Mouse (Mus musculus) inflammation-experienced regulatory T-cells, adult 6 months (primary cell): ENCODE measurements around the gene Rap1b. TPM values are rescaled to one million over a fixed set of nuclear protein-coding genes. Genes with fewer than 3 reads are reported as not detected.
"Not testable (repeated sequence)": the region's sequence is repeated elsewhere in the genome, so short reads cannot be mapped to it uniquely, and the experiment has no call there.

Experiments used
- ATAC-seq: one replicate; pipeline ENCODE4 v1.8.0; 2017
- polyA plus RNA-seq, 3 experiments: library from polyadenylated mRNA; unstranded; fragments of 100-300 nt; shearing (Covaris generic); gene quantifications; one replicate each; pipeline ENCODE4 v1.2.1; 2017

Gene Rap1b
- 100 to 1,000 TPM in 1 of 3 experiments, 10 to 100 TPM in 2; 60.4 to 128 (median 82.5) TPM for polyA plus RNA-seq

DNA sequence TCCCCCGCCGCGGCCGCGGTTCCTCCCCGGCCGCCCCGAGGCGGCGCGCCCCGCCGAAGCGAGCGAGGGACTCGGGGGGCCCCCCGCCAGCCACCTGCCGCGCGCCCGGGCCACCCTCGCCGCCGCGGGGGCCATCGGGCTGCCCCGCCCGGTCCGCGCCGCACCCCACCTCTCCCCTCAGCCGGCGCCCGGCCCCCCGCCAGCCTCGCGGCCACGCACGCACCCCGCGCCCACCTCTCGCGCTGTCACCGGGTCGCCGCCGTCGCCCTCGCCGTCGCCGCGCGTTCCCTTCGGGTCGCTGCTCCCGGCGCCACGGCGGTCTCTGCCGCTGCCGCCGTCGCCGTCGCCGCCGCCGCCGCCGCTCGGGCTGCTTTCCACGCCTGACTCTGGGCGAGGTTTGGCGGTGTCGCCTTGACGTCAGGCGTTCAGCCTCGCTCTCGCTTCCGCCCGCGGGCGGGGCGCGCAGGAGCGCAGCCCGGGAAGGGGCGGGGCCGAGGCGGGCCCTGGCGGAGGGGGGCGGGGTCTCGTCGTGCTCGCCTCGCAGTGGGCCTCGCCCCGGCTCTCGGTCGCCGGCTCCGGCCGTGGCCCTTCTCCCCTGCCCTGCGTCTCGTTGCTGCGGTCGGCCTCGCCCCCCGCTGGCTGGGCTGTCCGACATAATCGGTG lies at the start of gene Rap1b:
TSS of gene Rap1b (minus strand) at position 439 of the 663 bp plus-strand sequence.
- ATAC-seq, result peak; percentile 63

DNA sequence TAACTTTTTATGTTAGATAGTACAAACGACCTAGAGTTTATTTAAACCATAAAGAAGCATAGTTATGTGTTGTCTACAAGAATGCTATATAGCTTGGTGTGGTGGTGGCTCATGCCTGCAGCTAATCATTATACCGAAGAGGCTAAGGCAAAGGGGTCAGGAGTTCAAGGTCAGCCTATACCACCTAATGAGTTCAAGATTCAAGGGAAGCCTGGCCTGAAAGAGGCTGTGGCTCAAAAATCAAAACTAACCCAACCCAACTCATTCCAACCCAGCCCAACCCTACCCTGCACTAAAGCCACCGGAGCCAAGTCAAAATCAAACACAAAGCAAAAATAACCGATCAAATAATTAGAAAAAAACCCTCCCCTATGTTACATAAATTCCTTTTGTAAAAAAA lies 49.4 kb upstream of the Rap1b start:
- ATAC-seq, result no peak

DNA sequence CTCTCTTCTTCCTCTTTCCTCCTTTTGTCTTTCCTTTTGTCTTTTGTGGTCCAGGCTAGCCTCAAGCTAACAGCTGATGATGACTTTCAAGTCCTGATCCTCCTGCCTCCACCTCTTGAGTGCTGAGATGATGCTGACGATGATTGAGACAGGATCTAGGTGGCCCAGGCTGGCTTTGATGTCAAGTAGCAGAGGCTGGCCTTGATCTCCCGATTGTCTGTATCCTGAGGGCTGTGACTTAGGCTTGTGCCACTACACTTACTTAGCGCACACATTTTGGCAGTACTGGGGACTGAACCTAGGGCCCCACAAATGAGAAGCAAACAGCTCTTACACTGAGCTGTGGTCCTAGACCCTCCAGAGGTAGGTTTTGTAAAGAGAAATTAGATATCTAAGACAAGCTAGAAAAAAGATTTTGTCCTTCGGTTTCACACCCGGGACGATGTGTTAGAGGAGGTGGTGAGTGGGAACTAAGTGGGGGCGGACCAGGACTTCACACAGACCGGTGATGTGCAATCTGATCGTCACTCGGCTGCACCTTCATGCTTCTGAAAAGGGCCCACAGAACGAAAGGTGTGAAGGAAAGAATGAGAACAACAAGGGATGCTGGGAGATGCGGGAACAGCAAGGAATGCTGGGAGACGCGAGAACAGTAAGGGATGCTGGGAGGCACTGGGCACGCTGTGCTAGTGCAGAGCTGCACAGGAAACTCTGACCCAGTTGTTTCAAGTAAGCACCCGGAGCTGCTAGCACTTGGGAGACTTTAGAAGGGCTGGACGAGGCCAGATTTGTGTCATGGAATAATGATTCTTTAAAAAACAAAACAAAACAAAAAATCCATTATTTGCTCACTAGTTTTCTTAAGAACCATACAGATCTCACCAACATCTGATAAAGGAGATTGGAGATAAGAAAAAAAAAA lies 48.5 kb upstream of the Rap1b start:
- peak; percentile 44 for ATAC-seq

DNA sequence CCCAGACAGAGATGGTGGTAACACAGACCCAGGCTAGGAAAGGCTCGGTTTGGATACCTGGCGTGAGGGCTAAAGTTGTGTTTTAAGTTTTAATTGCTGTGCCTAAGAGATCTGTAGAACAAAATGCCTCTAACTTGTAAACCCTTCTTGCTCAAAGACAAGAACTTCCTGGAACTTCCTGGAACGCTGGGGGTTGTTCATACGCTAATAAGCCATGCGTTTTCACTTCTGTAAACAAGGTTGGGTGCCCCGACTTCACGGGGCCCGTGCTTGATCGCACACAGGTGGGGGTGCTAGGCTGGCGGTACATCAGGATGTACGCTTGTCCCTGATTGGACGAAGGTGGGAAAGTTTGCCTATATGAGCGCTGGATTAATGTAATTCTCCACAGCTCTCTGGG lies 47.3 kb upstream of the Rap1b start:
- ATAC-seq, result not testable (repeated sequence)

DNA sequence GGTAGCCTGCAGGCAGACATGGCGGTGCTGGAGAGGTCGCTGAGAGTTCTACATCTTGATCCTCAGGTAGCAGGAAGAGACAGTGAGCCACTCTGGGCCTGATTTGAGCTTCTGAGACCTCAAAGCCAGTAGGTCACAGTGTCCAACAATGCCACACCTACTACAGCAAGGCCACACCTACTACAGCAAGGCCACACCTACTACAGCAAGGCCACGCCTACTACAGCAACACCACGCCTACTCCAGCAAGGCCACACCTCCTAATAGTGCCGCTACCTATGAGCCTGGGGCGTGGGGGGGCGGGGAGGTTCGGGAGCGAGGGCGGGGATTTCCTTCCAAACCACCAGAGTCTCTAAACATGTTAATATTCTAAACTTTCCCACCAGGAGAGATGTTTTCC lies 45.5 kb upstream of the Rap1b start:
- no peak for ATAC-seq

DNA sequence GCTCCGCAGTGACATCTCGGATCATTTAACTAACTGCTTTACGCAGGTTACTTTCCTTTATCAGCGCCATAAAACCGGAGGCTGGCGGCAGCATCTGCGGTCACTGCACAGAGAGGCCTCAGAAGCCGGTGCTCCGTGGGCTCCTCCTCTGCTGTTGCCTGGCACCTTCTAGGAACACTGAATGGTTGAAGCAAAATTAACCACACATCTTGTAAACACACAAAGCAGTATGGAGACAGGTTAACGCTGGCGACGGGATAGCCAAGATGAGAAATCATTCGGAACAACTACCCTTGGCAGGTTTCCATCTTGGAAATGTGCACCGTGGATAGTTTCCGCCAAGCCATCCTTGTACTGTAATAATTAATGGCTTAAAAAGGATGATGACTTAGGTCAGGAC lies 43.0 kb upstream of the Rap1b start:
- ATAC-seq, result no peak

DNA sequence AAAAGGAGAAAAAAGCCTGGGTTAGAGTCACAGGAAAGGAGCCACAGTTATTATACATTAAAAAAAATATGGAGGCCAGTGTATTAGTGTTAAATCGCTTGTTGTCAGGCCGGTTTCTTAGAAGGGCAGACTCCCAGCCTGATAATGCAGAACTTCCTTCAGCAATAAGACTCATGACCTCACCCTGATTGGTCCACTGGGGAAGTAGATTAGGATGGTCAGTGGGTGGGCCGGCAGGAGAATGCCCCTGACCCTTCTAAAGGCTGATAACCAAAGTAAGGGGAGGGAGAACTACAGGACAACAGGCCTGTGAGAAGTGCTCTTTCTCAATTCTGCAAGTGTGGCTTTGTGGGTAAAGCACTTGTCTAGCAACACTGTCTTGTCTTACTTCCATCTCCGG lies 39.5 kb upstream of the Rap1b start:
- no peak for ATAC-seq

DNA sequence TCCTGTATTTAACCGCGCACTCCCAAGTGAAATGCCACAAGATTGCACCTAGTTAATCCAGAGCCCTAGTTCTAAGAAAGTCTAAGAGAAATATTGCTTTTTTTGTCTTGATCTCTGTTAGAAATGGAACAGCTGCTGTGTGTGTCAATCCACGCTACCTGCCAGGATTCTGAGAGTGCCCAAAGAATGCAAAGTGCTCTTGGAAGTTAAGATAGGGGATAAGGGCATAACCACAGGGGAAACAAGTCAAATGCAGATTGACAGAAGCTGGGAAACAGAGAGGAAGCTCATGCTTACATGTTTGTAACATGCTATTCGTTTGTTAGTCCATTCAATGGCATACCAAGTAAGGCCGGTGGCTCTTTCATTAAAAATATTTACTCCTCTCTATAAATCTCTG lies 38.9 kb upstream of the Rap1b start:
- ATAC-seq, result no peak

DNA sequence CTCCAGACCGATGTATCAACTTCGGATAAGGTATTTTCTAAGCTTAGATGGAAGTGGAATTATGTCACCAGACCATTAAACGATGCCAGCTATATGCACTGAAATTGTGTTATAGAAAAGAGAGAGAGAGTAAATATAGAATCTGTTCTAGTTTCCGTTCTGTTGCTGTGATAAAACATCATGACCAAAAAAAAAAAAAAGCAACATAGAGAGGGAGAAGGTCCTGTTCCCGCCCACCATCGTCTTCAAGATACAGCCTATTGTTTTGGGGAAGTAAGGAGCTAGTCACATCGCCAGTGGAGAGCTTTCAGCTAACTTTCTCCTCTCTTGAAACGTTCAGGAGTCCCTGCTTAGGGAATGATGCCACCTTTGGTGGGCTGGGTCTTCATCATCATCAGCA lies 37.6 kb upstream of the Rap1b start:
- ATAC-seq, result no peak

DNA sequence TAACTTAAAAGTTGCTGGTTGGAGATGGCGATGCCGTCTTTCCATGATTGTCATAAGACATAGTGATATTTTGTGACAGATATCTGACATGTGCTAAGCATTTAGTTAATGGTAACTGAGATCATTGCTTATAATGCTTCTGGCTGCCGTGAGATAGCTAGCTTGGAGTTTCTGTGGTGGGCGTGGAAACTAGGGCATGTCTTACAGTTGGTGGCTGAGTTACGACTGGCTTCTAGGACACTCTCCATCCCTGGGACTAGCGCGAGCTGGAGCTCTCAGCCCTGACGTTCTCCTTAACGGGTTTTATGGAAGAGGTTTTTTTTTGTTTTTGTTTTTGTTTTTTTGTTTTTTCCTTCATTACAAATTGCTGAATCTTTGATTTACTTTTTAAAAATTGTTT lies 32.8 kb upstream of the Rap1b start:
- no peak for ATAC-seq

DNA sequence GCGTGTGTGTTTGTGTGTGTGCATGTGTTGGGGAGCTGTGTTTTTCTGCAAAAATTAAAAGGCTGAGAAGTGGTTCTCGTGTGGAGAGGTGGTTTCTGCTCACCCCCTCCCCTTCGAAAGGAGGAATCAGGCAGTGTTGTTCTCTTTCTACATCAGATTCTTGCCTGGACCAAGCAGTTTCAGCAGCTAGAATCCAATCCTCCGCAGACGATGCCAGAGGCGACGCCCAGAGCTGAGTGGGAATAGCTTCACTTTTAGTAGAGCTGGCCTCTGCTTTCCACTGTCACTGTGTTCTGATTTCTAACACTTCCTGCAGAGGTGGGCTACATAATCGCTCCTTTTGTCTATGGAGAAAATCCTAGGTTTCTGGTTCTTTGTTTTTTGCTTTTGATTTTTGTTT lies 31.0 kb upstream of the Rap1b start:
- ATAC-seq, result no peak

DNA sequence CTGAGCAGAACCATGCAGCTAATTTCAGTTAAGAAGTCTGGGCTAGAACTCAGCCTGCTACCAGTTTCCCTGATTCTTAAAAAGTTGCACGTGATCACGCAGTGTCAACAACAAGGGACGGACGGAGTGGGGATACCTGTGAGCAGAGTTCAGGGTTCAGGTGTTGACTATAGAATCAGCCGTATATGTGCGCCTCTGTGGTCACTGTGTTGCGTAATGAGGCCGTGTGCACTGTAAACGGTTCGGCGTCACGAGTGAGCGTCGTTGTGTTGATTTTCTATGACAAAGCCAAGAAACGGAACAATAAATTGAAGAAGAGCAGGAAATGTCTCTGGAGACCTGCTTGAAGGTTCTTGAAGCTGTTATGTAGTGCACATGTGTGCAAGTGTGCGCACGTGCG lies 30.6 kb upstream of the Rap1b start:
- ATAC-seq, result no peak

DNA sequence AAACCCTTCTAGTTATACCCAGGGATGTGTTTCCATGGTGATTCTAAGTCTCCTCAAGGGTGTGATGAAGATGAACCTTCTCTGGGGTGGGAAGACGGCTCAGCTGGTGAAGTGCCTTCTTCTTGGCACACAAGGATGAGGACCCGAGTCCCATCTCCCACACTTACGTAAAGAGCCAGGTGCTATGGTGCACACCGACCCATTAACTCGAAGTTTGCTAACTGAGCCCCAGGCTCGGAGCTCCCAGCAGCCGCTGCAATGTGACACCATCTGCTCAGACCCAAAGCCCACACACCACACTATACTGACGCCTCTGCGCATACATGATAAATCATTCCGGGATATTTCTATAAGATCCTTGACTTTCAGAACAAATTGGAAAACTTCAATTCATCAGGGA lies 29.1 kb upstream of the Rap1b start:
- ATAC-seq, result no peak

DNA sequence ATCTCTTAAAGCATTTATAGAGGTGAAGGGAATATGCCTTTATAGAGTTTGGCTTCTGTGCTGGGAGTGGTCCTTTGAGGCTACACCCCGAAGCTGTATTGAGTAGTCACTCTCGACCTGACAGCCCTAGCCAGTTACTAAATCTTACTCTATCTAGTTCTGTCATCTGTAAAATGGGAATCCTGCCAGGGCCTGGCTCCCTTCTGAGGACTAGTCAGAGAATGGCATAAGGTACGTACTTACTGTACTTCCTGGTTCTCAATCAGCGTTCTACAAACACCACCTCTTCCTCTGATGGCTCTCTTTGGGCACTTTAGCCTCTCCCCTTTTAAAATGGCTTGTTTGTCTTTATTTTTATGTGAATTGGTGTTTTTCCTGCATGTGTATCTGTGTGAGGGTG lies 28.1 kb upstream of the Rap1b start:
- ATAC-seq, result peak; percentile 69

DNA sequence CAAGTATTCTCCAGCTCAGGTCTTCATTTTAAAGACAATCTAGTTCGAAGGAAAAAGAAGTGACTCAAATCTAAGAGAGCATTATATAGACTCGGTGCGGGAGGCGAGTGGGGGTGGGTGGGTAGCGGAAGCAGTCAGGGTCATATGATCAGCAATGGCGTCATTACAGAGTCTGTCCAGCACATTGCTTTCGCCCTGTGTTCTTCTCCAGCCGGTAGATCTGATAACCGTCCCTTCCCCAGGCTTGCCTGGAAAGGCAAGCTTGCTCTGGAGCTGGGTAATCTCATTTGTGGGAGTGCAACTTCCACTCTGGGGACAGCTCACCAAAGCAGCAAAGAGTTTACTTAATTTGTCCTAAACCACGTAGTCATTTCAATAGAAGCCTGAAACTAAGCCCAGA lies 26.6 kb upstream of the Rap1b start:
- ATAC-seq, result no peak

DNA sequence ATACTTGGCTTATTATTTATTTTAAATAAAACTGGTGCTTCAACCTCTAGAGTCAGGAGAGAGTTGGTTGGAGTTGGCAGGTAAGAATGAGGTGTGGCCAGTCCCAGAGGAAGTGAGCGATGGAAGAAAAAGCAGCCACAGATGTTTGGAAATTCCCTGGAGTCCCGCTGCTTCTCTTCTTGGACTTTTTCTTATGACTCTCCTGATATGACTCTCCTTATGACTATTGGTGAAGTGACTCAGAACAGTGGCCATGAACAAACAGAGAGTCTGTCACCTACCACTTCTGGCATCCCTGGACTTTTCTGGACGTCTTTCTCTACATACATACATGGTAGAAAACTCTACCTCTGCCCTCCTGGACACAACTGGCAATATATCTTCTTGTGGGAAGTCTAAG lies 21.5 kb upstream of the Rap1b start:
- no peak for ATAC-seq

DNA sequence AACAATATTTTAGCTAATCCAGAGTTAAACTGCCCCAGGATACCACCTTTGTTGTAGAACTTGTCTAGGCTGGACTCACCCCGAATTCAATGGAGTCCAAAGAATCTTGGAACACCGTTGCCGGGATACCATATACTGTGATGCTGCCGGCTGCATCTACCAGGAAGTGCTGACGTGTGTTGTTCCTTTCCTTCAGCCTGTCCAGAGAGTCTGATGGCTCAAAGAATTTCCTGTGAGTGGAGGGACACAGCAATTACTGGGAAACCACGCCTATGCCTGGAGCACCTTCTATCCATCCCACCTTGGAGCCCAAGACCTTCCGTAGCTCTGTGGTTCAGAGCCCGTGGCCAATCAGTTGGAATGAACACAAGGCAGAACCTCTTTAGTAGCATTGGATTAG lies 20.8 kb upstream of the Rap1b start:
- ATAC-seq, result no peak

DNA sequence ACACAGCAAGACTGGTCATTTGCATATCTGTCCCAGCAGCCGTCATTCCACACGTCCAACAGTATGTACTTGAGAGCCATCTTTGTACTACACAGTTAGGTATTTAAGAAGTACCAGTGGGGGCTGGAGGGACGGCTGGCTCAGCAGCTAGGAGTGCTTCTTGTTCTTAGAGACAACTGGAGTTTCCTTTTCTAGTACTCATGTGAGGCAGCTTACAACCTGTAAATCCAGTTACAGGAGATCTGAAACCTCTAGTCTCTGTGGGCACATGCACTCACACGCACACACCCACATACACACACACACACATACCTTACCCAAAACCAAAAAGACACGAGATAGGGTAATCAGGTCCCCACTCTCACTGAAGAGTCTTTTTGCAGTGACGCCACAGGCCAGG lies 18.9 kb upstream of the Rap1b start:
- peak; percentile 47 for ATAC-seq

DNA sequence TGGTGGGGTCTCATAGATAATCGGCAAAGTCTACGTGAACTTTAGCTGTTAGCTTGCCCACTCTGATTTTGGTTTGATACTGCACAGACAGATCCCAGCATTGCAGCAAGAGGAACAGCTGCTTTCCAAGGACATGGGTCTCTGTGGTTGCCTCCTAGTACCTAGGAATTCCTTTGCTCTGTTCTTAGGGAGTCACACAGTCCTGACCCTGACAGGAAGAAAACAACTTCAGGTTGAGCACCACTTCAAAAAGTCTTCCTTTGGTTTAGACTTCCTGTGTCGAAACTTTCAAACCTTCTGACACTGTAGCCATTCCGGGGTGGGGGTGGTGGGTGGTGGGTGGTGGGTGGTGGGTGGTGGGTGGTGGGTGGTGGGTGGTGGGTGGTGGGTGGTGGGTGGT lies 18.4 kb upstream of the Rap1b start:
- peak; percentile 52 for ATAC-seq

DNA sequence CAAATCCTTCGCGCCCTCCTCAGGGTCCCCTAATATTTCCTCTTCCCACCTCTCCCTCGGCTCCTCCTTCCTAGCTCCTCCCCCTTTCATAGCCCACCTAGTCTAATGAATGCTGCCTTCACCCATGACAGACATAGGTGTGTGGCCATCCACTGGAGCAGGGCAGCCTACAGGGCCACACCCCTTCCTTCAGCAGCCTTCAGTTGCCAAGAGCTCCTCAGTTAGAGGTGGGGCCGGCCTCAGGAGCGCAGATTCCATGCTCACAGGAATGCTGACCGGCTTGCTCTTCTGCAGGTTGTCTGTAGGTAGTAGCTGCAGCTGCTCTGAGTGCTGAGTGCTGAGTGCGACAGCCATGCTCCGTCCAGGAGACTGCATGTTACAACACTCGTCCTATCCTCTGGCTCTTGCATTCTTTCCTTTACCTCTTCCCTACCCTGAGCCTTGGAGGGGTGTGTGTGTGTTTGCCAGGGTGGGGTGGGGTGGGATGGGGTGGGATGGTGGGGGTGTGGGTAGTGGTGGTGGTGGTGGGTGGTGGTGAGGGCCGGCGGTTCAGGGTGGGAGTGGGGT lies 16.3 kb upstream of the Rap1b start:
- no peak for ATAC-seq

DNA sequence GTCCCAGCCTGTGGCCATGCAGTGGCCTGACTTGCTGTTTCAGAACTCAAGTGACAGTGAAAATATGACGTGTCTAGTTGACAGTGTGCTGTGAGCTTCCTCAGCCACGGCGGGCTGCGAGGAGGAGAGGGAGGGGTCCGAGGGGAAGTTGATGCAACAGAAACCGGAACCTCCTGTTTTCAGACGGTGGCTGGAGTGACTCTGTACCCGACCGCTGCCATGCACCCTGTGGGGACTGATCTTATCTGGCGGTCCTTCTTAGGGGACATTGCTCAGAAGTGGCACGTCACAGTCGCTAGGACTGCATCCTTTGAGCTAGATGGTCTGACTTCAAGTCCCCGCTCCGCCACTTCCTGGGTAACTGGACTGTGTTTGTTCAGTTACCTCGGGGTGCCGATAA lies 15.1 kb upstream of the Rap1b start:
- peak; percentile 66 for ATAC-seq

DNA sequence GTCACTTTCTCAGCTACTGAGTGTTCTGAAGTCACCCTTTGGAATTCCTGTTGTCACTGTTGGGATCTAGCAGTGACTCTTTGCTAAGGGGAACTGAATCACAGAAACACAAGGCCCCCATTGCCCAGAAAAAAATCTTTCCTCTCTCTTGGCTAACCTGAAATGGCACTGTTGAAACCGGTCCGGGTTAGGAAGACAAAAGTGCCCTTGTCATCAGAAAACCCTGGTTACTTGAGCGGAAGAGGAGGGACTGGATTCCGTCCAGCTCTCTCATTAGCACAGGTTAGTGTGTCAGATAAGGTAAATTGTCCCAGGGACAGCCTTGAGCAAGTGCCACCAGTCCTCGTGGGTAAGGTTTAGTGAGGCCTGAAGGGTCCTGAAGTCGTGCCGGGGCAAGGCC lies 14.5 kb upstream of the Rap1b start:
- ATAC-seq, result no peak

DNA sequence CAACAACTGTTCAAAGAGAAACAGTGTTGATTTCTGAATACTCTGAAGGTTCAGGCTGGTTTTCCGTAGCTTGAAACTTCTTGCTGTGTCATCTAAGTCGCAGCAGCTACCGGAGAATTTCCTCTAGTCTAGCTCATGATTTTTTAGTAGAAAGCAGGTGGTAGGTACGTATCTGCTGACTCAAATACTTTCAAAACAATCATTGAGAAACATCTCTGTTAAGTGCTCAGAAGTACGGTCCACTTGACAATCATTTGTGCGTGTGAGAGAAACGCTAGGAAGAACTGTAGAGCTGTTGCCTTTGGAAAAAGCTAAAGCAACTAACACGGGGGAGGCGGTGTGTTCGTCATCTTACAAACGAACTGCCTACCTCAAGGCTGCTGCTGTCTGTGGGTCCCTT lies 14.0 kb upstream of the Rap1b start:
- no peak for ATAC-seq

DNA sequence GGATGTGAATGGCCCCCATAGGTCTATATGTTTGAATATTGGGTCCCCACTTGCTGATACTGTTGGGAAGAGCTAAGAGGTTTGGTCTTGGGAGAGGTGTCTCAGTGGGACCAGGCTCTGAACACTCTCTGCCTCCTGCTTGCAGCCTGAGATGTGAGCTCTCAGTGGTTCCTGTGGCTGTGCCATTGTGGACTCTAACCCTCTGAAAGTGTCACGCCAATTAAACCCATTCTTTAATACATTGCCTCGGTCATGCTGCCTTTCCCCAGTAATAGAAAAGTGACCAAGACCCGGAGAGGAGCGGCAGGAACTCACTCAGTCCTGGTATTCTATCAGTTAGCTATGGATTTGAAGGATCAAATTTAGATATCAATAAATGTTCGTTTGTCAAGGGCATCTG lies 12.4 kb upstream of the Rap1b start:
- ATAC-seq, result no peak
